Mouse (Mus musculus) cerebellum, adult 2 months (tissue): Measurements from ENCODE around the gene Rc3h2.

Experiments used
- CTCF ChIP-seq: fragments of 200-500 bp; IDR thresholded peaks from 2 replicates; pipeline ENCODE4 v1.5.1; 2011; ENCODE audit warnings: low read depth, mild to moderate bottlenecking, control low read depth, low read length, moderate library complexity, borderline replicate concordance; ENCODE audit not compliant: insufficient read depth
- POLR2A ChIP-seq: fragments of 200-500 bp; IDR thresholded peaks from 2 replicates; pipeline ENCODE4 v1.6.1; 2011; ENCODE audit warnings: low read length, control low read depth, borderline replicate concordance; ENCODE audit not compliant: insufficient read depth

GRCm38 (mm10) chr2:37423671-37424070 lies 968 bp upstream of the Rc3h2 start:
- TF ChIP-seq CTCF: no peak
- no peak for TF ChIP-seq POLR2A
